In genomic region chr19:25056224-25056623, GRCm38 (mm10) we compare ENCODE assay signal across 22 mouse cellular contexts.
"Had no signal": no experiment of that assay in that cellular context is flagged by ENCODE, and none has a peak within 500 bp of the region (broad histone marks: within the 10 kb centered on the region; RNA-seq: fewer than 3 reads in every experiment).

No protein-coding gene starts in this region.

- H3K4me2 ChIP-seq: liver, embryonic 15.5 days; lung, embryonic 15.5 days; midbrain, embryonic 12.5 days; neural tube, embryonic 13.5 days; neural tube, embryonic 15.5 days had no signal

- H3K27me3 ChIP-seq: liver, embryonic 15.5 days; lung, embryonic 15.5 days; megakaryocyte, embryonic 14.5 days; neural tube, embryonic 13.5 days; neural tube, embryonic 15.5 days had no signal

- DNase-seq: liver, postnatal 0 days; lung, adult 2 months; lung, postnatal 14 days; midbrain, embryonic 14.5 days; retina, postnatal 1 day; right cerebral cortex, adult 18-20 months; right cerebral cortex, postnatal 25 days; right cerebral cortex, postnatal 4 days; spleen, adult 18-20 months; thymus, adult 18-20 months; thymus, postnatal 14 days; thymus, postnatal 36 days had no signal

- ATAC-seq: liver, postnatal 0 days; lung, postnatal 0 days; midbrain, embryonic 16.5 days had no signal

- H3K36me3 ChIP-seq: liver, embryonic 15.5 days; lung, embryonic 15.5 days; midbrain, embryonic 12.5 days; neural tube, embryonic 13.5 days; neural tube, embryonic 15.5 days had no signal

- H3K4me3 ChIP-seq: liver, embryonic 15.5 days; lung, embryonic 15.5 days; megakaryocyte, embryonic 14.5 days; midbrain, embryonic 12.5 days; myocyte; neural tube, embryonic 13.5 days; neural tube, embryonic 15.5 days had no signal

- H3K9me3 ChIP-seq: liver, embryonic 15.5 days; lung, embryonic 15.5 days; megakaryocyte, embryonic 14.5 days; midbrain, embryonic 12.5 days; neural tube, embryonic 13.5 days; neural tube, embryonic 15.5 days had no signal

- H3K9ac ChIP-seq: liver, embryonic 15.5 days; liver, postnatal 0 days; lung, embryonic 15.5 days; midbrain, embryonic 12.5 days; neural tube, embryonic 13.5 days; neural tube, embryonic 15.5 days had no signal

- H3K27ac ChIP-seq: liver, embryonic 15.5 days; lung, embryonic 15.5 days; macrophage; midbrain, embryonic 12.5 days; neural tube, embryonic 13.5 days; neural tube, embryonic 15.5 days had no signal
